Mouse (Mus musculus) ovary, adult 18-20 months (tissue): ENCODE measurements around the gene Sin3b.
"Not testable (repeated sequence)": the region's sequence is repeated elsewhere in the genome, so short reads cannot be mapped to it uniquely, and the experiment has no call there.

Experiments
- DNase-seq: peaks from one replicate; pipeline ENCODE4 v3.0.0; 2022; ENCODE audit warnings: low spot score, mixed read lengths

Sin3b gene

DNA sequence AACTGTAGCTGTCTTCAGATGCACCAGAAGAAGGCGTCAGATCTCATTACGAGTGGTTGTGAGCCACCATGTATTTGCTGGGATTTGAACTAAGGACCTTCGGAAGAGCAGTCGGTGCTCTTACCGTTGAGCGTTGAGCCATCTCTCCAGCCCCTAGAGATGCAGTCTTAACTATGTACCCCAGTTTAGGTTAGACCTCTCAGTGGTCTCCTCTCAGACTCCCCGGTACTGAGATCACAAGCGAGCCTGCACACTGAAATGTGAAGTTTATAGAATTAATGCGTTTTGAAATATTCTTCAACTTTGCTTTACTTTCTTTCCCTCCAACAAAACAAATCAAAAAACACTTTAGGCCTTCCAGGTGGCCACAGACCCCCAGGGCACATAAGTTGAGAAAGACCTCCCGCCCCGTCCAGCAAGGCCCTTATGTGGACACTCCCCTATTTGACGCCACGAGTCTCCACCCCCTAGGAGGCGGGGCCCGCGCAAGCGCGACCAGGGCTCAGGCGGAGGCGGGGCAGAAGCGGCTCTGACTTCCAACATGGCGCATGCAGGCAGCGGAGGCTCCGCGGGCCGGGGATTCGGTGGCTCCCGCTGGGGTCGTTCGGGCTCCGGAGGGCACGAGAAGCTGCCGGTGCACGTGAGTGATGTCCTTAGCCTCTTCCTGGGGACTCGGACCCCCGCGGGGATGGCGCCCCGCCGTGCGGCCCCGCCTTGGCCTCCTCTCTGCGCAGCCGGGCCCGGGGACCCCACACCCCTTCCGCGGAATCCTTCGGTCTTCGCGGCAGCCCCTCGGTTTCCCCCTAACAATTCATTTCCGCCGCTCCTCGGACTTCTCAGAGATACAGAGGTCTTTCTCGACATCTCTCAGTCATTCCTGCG is at the start of gene Sin3b:
Gene Sin3b (plus strand): TSS at position 517 of the 882 bp plus-strand sequence.
- peak; percentile 88 for DNase-seq

DNA sequence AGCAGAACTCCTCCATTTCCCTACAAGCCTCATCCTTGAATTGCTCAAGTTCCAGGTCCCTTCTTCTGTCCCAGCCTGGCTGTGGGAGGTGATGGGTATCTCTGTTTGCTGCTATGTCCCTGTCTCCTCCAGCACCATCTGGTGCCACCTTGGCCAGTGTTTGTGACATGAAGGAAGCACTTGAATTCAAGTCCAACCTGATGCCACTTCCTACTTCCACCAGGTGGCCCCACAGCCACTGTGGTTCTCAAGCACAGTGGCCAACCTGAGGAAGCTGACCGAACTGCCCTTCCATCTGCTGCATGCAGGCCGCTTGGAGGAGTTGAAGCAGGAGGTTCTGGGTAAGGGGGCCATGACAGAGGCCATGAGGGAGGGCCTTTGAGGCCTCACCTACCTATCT is 48.9 kb upstream of the Sin3b start:
- DNase-seq = no peak

DNA sequence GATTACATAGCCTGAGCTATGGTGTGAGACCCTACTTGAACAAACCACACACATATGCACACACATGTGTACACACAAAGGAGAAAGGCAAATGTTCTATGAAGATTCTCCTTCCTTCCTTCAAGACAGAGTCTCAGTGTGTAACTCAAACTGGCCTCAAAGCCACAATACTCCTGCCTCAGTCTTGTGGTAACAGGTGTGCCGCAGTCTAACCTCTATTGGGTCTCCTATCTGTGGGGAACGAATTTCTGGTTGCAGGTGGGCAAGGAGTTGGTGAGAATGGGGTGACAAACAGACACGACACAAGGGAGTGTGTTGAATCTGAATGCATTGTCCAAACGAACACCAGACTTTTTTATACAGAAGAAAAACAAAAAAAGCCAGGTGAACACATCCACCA is 46.6 kb upstream of the Sin3b start:
- DNase-seq = no peak

DNA sequence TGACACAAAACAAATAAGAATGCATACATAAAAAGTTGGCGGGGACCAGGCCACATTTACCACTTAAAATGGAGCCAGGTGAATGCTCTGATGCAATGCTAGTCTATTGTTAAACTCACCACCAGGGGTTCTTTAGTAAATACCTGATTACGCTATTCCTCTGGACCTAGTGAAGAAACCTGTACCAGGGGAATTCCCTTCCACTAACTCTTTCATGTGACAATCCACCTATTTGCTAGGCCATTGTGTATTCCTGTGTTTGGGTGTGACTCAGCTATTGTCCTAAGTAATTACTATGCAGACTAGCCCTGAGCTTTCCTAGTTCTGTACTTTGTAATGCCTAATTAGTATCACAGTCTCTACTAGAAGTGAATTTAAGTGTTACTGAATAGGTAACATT is 46.2 kb upstream of the Sin3b start:
- DNase-seq = not testable (repeated sequence)

DNA sequence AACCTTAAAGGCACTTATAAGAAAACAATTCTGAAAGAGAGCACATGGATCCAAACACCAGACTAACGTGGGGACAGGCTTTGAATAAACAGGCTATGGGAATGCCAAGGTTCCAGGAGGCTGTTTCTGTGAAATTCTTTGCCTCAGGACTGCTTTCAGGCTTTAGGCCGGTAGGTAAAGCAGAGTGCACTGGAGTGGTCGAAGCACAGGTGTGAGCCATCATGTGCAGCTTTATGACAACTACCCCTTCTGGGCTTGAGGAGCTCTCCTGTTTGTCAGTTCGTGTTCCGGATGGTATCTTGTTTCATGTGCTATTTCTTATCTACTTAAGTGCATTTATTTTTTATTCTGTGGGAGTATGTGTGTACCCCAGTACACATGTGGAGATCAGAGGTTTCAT is 45.8 kb upstream of the Sin3b start:
- no peak for DNase-seq

DNA sequence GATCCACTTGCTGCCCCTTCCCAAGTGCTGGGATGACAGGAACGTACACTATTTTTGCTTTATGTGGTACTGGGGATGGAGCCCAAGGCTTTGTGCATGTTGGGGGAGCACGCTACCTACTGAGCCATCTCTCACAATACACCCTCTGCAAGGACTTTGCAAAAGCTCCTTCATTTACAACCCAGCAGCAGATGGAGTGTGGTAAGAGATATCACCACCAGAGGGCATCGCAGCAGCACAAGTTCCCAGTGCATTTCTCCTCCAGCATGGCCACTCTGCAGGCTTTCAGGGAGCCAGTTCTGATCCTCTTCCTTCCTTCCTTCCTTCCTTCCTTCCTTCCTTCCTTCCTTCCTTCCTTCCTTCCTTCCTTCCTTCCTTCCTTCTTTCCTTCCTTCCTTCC is 43.0 kb upstream of the Sin3b start:
- peak; percentile 25 for DNase-seq

DNA sequence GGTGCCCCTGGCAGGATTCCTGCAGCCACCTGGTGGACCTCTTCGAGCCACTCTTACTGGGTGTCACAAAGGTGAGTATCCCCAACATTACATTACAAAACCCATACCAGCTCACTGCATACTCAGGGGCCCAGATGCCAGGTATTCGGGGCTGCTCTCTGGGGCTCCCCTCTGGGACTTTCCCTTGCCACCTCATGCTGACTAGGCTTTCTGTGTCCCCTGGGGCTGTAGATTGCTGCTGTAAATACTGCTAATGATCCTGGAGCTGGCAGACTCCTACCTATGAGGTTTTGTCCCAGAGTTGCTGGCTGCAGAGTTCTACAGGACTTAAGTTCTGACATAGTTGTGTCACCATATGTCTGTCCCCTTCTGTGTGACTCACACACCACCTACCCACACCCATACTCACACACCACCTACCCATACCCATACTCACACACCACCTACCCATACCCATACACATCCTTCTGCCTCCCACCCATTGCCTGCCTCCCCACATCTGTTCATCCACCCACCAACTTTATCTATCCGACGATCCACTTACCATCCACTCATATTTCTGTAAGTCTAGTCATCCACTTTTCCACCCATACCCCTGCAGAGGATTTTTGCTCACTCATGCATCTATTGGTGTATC is 40.9 kb upstream of the Sin3b start:
- DNase-seq = no peak

DNA sequence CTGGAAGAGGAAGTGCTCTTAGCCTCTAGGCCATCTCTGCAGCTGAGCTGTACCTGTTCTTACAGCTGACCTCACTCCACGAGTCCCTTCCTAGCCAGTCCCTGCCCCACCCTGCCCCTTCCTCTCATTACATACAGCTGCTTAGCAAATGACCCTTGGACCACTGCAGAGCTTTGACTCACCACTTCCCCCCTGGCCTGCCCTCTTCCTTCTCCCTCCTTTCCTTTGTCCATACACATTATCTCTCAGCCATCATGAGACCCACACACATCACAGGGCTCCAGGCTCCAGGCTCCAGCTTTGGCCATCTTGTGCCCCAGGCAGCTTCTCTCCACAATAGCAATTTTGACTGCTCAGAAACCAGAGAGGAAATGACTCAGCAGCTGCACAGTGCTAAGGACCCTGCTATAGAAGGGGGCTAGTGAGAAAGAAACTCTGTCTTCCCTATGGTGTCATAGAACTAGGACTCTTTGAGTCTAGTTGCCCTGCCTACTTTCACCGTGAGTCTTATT is 40.0 kb upstream of the Sin3b start:
- no peak for DNase-seq

DNA sequence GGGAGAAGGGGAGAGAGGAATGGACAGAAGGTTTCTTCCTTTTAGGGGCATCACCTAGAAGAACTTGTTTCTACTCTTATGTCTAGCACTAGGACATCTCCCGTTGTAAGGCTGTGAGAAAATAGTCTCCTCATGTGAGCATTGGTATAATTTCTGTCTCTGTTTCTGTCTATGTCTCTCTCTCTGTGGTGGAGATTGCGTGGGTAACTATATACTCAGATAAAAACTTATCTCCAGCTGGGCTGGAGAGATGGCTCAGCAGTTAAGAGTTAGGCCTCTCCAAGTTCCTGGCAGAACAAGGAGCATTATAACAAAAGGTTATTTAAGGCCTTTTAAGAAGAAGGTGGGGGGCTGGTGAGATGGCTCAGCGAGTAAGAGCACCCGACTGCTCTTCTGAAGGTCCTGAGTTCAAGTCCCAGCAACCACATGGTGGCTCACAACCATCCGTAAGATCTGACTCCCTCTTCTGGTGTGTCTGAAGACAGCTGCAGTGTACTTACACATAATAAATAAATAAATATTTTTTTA is 39.4 kb upstream of the Sin3b start:
- DNase-seq = not testable (repeated sequence)

DNA sequence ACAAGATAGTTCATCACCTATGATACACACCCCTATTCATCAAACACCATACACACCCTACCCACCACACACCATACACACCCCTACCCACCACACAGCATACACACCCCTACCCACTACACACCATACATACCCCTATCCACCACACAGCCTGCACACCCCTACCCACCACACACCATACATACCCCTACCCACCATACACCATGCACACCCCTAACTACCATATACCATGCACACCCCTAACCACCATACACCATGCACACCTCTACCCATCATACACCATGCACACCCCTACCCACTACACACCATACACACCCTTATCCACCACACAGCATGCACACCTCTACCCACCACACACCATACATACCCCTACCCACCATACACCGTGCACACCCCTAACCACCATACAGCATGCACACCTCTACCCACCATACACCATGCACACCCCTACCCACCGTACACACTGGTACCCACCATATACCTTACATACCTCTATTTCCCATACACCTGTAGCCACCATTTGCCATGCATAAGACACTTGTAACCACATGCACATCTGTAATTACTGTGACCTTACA is 24.6 kb upstream of the Sin3b start:
- no peak for DNase-seq

DNA sequence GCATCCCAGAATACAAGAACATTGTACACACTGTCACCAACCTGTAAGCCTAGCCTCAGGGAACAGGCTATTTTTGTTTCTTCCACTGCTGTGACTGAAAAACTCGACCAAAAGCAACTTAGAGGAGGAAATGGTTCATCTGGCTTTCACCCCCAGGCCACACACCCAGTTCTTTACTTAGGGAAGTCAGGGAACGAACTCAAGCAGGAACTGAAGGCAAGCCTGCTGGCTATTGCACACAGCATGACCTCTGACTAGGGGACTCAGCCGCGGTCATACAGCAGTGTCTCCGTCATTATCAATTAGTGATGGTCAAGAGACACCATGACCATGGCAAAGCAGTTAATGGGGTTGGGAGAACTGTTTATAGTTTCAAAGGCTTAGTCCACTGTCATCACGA is 10.5 kb upstream of the Sin3b start:
- no peak for DNase-seq

DNA sequence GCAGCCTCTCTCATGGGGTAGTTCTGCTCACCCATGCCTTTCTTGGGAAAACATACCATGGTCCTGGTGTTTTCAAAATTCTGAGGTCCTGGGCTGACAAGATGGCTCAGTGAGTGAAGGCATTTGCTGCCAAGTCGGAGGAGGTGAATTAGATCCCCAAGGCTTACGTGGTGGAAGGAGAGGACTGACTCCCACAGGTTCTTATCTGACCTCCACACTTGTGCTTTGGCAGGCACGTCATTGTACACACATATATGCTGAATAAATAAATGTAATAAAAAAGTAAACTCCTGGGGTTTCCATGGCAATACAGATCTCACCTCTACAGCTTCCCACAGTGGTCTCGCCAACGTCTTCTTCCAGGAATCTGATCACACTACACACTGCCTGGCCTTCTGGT is 6.5 kb upstream of the Sin3b start:
- DNase-seq = no peak

DNA sequence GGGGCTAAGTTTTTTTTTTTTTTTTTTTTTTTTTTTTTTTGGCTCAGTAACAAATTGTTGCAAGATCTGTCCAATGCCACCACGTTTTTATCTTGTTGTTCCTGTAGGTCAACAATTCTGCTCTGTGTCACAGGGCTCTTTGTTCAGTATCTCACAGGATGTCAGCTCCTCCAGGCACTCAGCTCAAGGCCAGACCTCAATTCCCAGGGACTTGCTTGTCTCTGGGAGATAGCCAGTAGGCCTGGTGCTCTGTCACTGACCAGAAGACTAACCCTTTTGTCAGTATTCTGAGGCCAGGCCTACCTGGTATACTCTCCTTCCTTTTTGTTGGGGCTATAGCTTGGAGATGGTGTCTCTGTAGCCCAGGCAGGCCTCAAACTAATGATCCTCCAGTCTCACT is 2.5 kb upstream of the Sin3b start:
- DNase-seq = peak; percentile 62

DNA sequence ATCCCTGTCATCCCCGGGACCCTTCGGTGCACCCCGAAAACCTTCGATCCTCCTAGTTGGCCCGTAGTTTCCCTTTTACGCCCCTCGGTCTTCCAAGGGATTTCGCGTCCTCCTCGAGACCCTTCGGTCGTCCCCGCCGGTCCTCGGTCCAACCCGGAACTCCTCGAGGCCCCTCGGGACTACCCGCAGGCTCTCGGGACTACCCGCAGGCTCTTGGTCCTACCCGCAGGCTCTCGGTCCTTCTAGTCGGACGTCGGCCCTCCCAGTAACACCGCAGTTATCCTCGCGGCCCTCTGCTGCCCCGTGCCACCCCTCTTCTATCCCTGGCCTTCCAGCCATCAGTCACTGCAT is 541 bp downstream of the Sin3b start:
- no peak for DNase-seq

DNA sequence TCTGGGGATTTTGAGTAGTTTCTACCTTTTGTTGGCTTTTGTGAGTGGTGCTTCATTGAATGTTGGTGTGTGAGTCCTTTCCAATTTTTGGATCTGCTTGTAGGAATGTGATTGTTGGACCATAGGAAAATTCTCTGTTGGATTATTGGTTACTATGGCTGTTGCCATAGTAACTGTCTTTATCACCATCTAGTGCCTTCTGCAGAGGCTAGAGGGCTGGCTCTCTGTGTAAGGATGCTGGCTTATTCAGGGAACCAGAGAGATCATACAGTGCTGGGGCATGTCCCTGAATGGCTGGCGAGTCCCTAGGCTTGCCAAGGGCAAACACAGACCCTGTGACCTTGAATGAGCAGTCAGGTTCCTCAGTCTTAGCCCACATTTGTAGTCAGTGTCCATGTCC is 5.6 kb downstream of the Sin3b start:
- DNase-seq = no peak

DNA sequence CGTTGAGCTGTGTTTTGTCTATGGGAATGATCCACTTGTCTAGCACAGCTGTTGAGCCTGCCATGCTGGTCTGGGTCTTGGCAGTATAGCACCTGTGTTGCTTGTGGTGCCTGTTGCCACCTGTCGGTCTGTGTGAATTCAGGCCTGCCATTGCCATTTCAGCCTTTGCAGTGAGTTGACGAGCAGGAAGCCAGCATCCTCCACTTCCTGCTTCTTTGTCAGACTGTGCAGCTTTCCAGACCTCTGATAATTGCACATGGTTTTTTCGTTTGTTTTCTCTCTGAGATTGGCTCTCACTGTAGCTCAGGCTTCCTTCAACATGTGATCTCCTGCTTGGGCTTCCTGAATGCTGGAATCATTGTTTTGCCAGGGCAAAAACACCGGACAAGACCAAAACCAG is 11.9 kb downstream of the Sin3b start:
- DNase-seq = no peak

DNA sequence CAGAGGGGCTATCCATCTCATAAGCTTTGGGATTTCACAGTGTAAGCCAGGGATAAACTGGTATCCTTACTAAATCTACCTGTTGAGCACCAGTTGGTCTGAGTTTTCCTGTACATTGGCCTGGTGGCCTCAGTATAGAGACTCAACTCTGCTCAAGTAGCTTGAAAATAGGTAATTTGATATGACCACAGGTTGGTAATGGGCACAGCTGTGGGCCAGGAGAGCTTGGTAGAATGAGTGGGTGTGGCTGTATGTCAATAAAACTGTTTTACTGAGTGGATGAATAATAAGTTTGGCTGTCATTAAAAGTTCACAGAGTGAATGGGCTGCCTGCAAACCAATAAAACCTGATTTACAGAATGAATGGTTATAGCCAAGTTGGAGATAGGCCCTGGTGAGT is 13.8 kb downstream of the Sin3b start:
- DNase-seq = no peak

DNA sequence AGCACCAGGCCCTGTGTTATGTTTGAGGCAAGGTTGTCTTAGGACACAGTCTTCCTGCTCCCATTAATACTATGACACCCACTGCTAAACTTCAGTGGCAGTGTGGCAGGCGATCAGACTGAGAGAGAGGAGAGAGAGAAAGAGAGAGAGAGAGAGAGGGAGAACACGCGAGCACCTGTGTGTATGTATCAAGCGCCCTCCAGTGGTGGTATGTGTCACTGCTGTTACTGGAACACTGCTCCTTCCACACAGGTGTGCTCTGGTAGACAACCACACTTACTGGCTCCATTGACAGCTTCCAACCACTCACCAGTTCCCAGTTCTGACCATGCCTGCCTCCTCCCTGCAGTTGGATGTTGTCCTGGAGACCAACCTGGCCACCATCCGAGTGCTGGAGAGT is 23.0 kb downstream of the Sin3b start:
- DNase-seq = no peak

DNA sequence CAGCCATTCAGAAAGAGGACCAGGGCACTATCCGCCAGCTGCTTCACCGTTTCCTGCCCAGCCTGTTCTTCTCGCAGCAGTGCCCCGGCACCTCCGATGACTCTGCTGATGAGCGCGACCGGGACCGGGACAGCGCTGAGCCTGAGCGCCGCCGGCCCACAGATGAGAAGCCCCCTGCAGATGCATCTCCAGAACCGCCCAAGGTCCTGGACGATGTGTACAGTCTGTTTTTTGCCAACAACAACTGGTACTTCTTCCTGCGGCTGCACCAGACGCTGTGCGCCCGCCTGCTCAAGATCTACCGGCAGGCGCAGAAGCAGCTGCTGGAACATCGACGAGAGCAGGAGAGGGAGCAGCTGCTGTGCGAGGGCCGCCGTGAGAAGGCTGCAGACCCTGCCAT is 26.8 kb downstream of the Sin3b start:
- no peak for DNase-seq

DNA sequence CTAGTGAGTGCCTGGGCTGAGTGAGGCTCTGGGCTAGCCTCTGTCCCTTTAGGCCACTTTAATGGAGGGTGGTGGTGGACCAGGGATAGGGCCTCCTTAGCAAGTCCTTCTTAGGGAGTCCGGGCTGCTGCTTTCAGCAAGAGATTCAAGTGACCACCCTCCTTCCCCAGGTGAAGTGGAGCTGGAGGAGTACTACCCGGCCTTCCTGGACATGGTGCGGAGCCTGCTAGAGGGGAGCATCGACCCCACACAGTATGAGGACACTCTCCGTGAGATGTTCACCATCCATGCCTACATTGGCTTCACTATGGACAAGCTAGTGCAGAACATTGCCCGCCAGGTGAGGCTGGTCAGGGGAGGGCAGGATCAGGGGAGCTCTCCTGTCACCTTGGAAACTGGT is 27.2 kb downstream of the Sin3b start:
- DNase-seq = no peak

DNA sequence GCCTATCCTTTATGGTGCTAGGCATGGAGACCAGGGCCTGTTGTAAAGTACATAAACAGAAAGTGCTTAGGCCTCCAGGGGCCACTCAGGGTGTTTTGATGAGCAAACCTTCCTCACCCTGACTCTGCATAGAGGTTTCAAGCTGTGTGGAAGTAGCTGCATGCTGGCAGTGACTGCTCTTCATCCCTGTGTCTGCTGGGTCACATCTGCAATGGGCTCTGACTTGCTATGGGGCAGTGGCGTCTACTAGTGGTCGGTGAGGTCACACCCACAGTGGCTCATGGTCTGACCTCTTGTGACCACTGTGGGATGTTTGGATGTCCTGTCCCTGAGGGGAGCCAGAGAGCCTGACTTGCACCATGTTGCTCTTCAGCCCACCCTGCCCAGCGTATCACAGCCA is 28.0 kb downstream of the Sin3b start:
- no peak for DNase-seq

DNA sequence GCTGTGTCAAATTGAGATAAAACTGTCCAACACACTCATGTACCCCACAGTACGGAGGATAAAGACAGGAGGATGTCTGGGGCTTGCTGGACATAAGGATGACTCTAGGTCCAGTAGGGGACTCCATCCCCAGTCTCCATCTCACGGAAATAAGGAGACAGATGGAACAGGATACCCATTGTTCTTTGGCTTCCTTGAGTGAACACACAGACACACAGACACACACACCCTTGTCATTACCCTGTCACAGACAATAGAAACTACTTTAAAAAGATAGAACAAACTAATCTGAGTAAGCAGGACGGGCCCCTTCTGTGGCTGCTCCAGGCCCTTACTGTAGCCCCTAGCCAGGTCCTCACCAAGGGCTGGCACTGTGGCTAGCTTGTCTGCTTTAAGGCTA is 29.2 kb downstream of the Sin3b start:
- no peak for DNase-seq

DNA sequence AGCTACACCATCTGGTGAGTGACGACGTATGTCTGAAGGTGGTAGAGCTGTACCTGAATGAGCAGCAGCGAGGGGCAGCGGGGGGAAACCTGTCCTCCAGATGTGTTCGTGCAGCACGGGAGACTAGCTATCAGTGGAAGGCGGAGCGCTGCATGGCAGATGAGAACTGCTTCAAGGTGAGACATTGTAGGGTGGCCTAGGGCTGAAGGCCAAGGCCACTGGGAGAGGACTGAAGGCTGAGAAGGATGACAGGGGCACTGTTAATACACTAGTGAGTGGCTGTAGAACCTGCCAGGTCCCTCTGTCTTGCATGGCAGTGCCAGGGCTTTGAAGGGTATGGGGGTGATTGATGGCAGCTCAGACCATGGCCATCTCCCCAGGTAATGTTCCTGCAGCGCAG is 30.1 kb downstream of the Sin3b start:
- peak; percentile 0 for DNase-seq
